Mouse (Mus musculus): ENCODE measurements around the gene Actl9. TPM values are rescaled to one million over a fixed set of nuclear protein-coding genes. Genes with fewer than 3 reads are reported as not detected.

Actl9 gene
- total RNA-seq, 1 experiment: not detected

GRCm38 (mm10) chr17:33439148-33439547 lies 6.5 kb downstream of the Actl9 start:
- Histone ChIP-seq H3K27ac (ENCODE audit: insufficient read depth, low read depth, low read length, poor library complexity, severe bottlenecking) (no peak overlapping the region), H3K4me1 (ENCODE audit: control insufficient read depth in 2 of 2, insufficient read depth in 2 of 2, low read length in 2 of 2, poor library complexity in 1 of 2) (no peaks in the 10 kb centered on the region), H3K9me3 (ENCODE audit: control insufficient read depth, insufficient read depth, low read depth, low read length) (no peaks in the 10 kb centered on the region), H3K36me3 (ENCODE audit: control insufficient read depth, insufficient read depth, low read length, poor library complexity, severe bottlenecking) (no peaks in the 10 kb centered on the region), H3K4me3 (ENCODE audit: insufficient read depth in 1 of 2, low read depth in 1 of 2, low read length in 2 of 2, poor library complexity in 1 of 2, severe bottlenecking in 1 of 2) (no peak overlapping the region), H3K9ac (ENCODE audit: insufficient read depth, low read depth, low read length, poor library complexity, severe bottlenecking) (no peak overlapping the region)
- in situ Hi-C loops (cut with MboI; ENCODE audit: low sequenced_read_pairs in 2 of 2, unreplicated experiment in 2 of 2): no loop called here
- TF ChIP-seq ZC3H11A (IDR thresholded peaks at IDR 0.05; ENCODE audit: borderline replicate concordance, low read depth, low read length) (peak; percentile 84; the same call in 1 of the 2 replicates), CHD2 (IDR thresholded peaks at IDR 0.05; ENCODE audit: low read depth, low read length) (no peak), ZNF384 (IDR thresholded peaks at IDR 0.05; ENCODE audit: low read depth, low read length) (no peak), MAFK (IDR thresholded peaks at IDR 0.05; ENCODE audit: insufficient read depth, low read depth, low read length) (0 out of 2 replicates have a peak, but pooled peaks have one; percentile 32)
- peak; percentile 67 for DNase-seq (ENCODE audit: low read depth, low spot score)

DNA sequence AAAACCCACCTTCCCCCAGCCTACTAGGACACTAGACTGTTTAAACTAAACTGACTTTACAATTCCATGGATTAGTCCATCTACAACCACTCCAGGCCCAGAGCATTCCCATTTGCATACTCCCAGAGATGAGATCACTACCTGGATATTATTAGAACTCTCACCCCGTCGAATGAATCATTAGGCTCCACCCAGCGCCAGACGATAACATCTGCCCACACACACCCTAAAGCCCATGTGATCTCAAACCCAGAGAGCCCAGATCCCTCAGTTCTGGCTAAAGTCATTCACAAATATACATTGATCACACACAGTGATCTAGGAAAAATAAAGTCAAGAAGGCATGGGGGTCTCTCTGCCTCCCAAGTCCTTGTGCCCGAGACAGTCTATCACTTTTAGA lies 7.2 kb downstream of the Actl9 start:
- H3K27ac ChIP-seq (ENCODE audit: insufficient read depth, low read depth, low read length, poor library complexity, severe bottlenecking): no peak overlapping the region
- TF ChIP-seq CHD2 (IDR thresholded peaks at IDR 0.05; ENCODE audit: low read depth, low read length): no peak
- TF ChIP-seq MAFK (IDR thresholded peaks at IDR 0.05; ENCODE audit: insufficient read depth, low read depth, low read length): no peak
- TF ChIP-seq ZC3H11A (IDR thresholded peaks at IDR 0.05; ENCODE audit: borderline replicate concordance, low read depth, low read length): no peak
- no peak overlapping the region for H3K4me3 ChIP-seq (ENCODE audit: insufficient read depth in 1 of 2, low read depth in 1 of 2, low read length in 2 of 2, poor library complexity in 1 of 2, severe bottlenecking in 1 of 2)
- H3K36me3 ChIP-seq (ENCODE audit: control insufficient read depth, insufficient read depth, low read length, poor library complexity, severe bottlenecking): no peaks in the 10 kb centered on the region
- no peaks in the 10 kb centered on the region for H3K4me1 ChIP-seq (ENCODE audit: control insufficient read depth in 2 of 2, insufficient read depth in 2 of 2, low read length in 2 of 2, poor library complexity in 1 of 2)
- no peak overlapping the region for H3K9ac ChIP-seq (ENCODE audit: insufficient read depth, low read depth, low read length, poor library complexity, severe bottlenecking)
- H3K9me3 ChIP-seq (ENCODE audit: control insufficient read depth, insufficient read depth, low read depth, low read length): no peaks in the 10 kb centered on the region
- no peak for DNase-seq (ENCODE audit: low read depth, low spot score)
- in situ Hi-C loops (cut with MboI; ENCODE audit: low sequenced_read_pairs in 2 of 2, unreplicated experiment in 2 of 2): no loop called here

GRCm38 (mm10) chr17:33441159-33441558 lies 8.5 kb downstream of the Actl9 start:
- H3K9me3 ChIP-seq (ENCODE audit: control insufficient read depth, insufficient read depth, low read depth, low read length): no peaks in the 10 kb centered on the region
- H3K4me3 ChIP-seq (ENCODE audit: insufficient read depth in 1 of 2, low read depth in 1 of 2, low read length in 2 of 2, poor library complexity in 1 of 2, severe bottlenecking in 1 of 2): no peak overlapping the region
- no peaks in the 10 kb centered on the region for H3K4me1 ChIP-seq (ENCODE audit: control insufficient read depth in 2 of 2, insufficient read depth in 2 of 2, low read length in 2 of 2, poor library complexity in 1 of 2)
- in situ Hi-C loops (cut with MboI; ENCODE audit: low sequenced_read_pairs in 2 of 2, unreplicated experiment in 2 of 2): no loop called here
- no peak overlapping the region for H3K9ac ChIP-seq (ENCODE audit: insufficient read depth, low read depth, low read length, poor library complexity, severe bottlenecking)
- TF ChIP-seq HCFC1 (IDR thresholded peaks at IDR 0.05; ENCODE audit: borderline replicate concordance, insufficient read depth, low read length) (no peak), ZC3H11A (IDR thresholded peaks at IDR 0.05; ENCODE audit: borderline replicate concordance, low read depth, low read length) (no peak), ZNF384 (IDR thresholded peaks at IDR 0.05; ENCODE audit: low read depth, low read length) (no peak), CHD2 (IDR thresholded peaks at IDR 0.05; ENCODE audit: low read depth, low read length) (no peak), MAFK (IDR thresholded peaks at IDR 0.05; ENCODE audit: insufficient read depth, low read depth, low read length) (no peak)
- no peaks in the 10 kb centered on the region for H3K36me3 ChIP-seq (ENCODE audit: control insufficient read depth, insufficient read depth, low read length, poor library complexity, severe bottlenecking)
- no peak for DNase-seq (ENCODE audit: low read depth, low spot score)
- no peak overlapping the region for H3K27ac ChIP-seq (ENCODE audit: insufficient read depth, low read depth, low read length, poor library complexity, severe bottlenecking)

DNA sequence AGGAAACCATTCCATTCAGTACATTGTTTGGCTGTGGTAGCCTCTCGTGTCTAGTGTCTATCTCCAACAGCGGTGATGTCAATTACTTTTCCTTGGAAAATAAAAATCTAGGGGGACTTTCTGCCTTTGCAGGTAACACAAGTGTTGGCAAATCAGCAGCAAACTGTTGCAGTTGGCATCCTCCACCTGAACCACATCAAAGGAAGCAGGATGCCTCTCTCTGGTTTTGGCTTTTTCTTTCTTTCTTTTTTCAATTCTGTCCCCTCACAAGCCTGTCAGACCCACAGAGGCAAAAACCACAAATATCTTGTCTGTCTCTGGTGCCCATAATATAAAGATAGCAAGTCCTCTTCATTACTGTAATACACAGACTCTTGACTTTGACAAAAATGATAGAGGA lies 23.9 kb downstream of the Actl9 start:
- no peaks in the 10 kb centered on the region for H3K9me3 ChIP-seq (ENCODE audit: control insufficient read depth, insufficient read depth, low read depth, low read length)
- H3K36me3 ChIP-seq (ENCODE audit: control insufficient read depth, insufficient read depth, low read length, poor library complexity, severe bottlenecking): no peaks in the 10 kb centered on the region
- H3K4me1 ChIP-seq (ENCODE audit: control insufficient read depth in 2 of 2, insufficient read depth in 2 of 2, low read length in 2 of 2, poor library complexity in 1 of 2): no peaks in the 10 kb centered on the region
- DNase-seq (ENCODE audit: low read depth, low spot score): no peak
- H3K27ac ChIP-seq (ENCODE audit: insufficient read depth, low read depth, low read length, poor library complexity, severe bottlenecking): no peak overlapping the region
- in situ Hi-C loops (cut with MboI; ENCODE audit: low sequenced_read_pairs in 2 of 2, unreplicated experiment in 2 of 2): no loop called here
- no peak overlapping the region for H3K4me3 ChIP-seq (ENCODE audit: insufficient read depth in 1 of 2, low read depth in 1 of 2, low read length in 2 of 2, poor library complexity in 1 of 2, severe bottlenecking in 1 of 2)
- no peak overlapping the region for H3K9ac ChIP-seq (ENCODE audit: insufficient read depth, low read depth, low read length, poor library complexity, severe bottlenecking)
- TF ChIP-seq CHD2 (IDR thresholded peaks at IDR 0.05; ENCODE audit: low read depth, low read length): no peak
- no peak for TF ChIP-seq HCFC1 (IDR thresholded peaks at IDR 0.05; ENCODE audit: borderline replicate concordance, insufficient read depth, low read length)
- no peak for TF ChIP-seq MAFK (IDR thresholded peaks at IDR 0.05; ENCODE audit: insufficient read depth, low read depth, low read length)
- TF ChIP-seq ZNF384 (IDR thresholded peaks at IDR 0.05; ENCODE audit: low read depth, low read length): no peak
- TF ChIP-seq ZC3H11A (IDR thresholded peaks at IDR 0.05; ENCODE audit: borderline replicate concordance, low read depth, low read length): no peak

- no peak for DNase-seq (ENCODE audit: low read depth, low spot score)
- no peak for TF ChIP-seq MAFK (IDR thresholded peaks at IDR 0.05; ENCODE audit: insufficient read depth, low read depth, low read length)
- no peak for TF ChIP-seq ZNF384 (IDR thresholded peaks at IDR 0.05; ENCODE audit: low read depth, low read length)
- no peak for TF ChIP-seq ZC3H11A (IDR thresholded peaks at IDR 0.05; ENCODE audit: borderline replicate concordance, low read depth, low read length)
- TF ChIP-seq CHD2 (IDR thresholded peaks at IDR 0.05; ENCODE audit: low read depth, low read length): no peak
- Histone ChIP-seq H3K36me3 (ENCODE audit: control insufficient read depth, insufficient read depth, low read length, poor library complexity, severe bottlenecking) (no peaks in the 10 kb centered on the region), H3K27ac (ENCODE audit: insufficient read depth, low read depth, low read length, poor library complexity, severe bottlenecking) (no peak overlapping the region), H3K9ac (ENCODE audit: insufficient read depth, low read depth, low read length, poor library complexity, severe bottlenecking) (no peak overlapping the region), H3K9me3 (ENCODE audit: control insufficient read depth, insufficient read depth, low read depth, low read length) (no peaks in the 10 kb centered on the region), H3K4me3 (ENCODE audit: insufficient read depth in 1 of 2, low read depth in 1 of 2, low read length in 2 of 2, poor library complexity in 1 of 2, severe bottlenecking in 1 of 2) (no peak overlapping the region), H3K4me1 (ENCODE audit: control insufficient read depth in 2 of 2, insufficient read depth in 2 of 2, low read length in 2 of 2, poor library complexity in 1 of 2) (no peaks in the 10 kb centered on the region)
- in situ Hi-C loops (cut with MboI; ENCODE audit: low sequenced_read_pairs in 2 of 2, unreplicated experiment in 2 of 2): no loop called here
Observed at GRCm38 (mm10) chr17:33471206-33471605, 38.5 kb downstream of the Actl9 start.

Other genes with a start within 250 kb of the Actl9 start
- not detected in 2 replicates for gene Olfr239, start 241.6 kb upstream of the Actl9 start, total RNA-seq (2012; rRNA removed)
- gene Olfr1564, start 211.2 kb upstream of the Actl9 start, total RNA-seq (2012; rRNA removed): 0.18 and 0.21 TPM in 2 replicates
- gene Zfp955a, start 177.8 kb upstream of the Actl9 start, total RNA-seq (2012; rRNA removed): 12.4 and 14.5 TPM in 2 replicates
- gene Olfr63, start 168.2 kb upstream of the Actl9 start, total RNA-seq (2012; rRNA removed): not detected in 2 replicates
- gene Zfp955b, start 143.4 kb upstream of the Actl9 start, total RNA-seq (2012; rRNA removed): 21.5 and 23.0 TPM in 2 replicates
- 7.1 and 7.3 TPM in 2 replicates for gene Zfp81, start 74.0 kb upstream of the Actl9 start, total RNA-seq (2012; rRNA removed)
- gene Zfp101, start 38.3 kb upstream of the Actl9 start, total RNA-seq (2012; rRNA removed): 10.5 and 11.9 TPM in 2 replicates
- gene Adamts10, start 91.3 kb downstream of the Actl9 start, total RNA-seq (2012; rRNA removed): 17.5 and 25.8 TPM in 2 replicates
- gene Myo1f, start 122.8 kb downstream of the Actl9 start, total RNA-seq (2012; rRNA removed): 11.9 and 13.8 TPM in 2 replicates
- 13.6 and 19.8 TPM in 2 replicates for gene Zfp414, start 196.2 kb downstream of the Actl9 start, total RNA-seq (2012; rRNA removed)
- gene Pram1, start 205.2 kb downstream of the Actl9 start, total RNA-seq (2012; rRNA removed): 0.45 and 0.69 TPM in 2 replicates

Data from ES-E14 (cell line).